Mouse (Mus musculus): ENCODE results near the gene F2rl2. TPM values are rescaled to one million over a fixed set of nuclear protein-coding genes. Genes with fewer than 3 reads are reported as not detected.

F2rl2 gene
- polyA plus RNA-seq, 1 experiment from 2014 or later: 1.7 TPM

DNA sequence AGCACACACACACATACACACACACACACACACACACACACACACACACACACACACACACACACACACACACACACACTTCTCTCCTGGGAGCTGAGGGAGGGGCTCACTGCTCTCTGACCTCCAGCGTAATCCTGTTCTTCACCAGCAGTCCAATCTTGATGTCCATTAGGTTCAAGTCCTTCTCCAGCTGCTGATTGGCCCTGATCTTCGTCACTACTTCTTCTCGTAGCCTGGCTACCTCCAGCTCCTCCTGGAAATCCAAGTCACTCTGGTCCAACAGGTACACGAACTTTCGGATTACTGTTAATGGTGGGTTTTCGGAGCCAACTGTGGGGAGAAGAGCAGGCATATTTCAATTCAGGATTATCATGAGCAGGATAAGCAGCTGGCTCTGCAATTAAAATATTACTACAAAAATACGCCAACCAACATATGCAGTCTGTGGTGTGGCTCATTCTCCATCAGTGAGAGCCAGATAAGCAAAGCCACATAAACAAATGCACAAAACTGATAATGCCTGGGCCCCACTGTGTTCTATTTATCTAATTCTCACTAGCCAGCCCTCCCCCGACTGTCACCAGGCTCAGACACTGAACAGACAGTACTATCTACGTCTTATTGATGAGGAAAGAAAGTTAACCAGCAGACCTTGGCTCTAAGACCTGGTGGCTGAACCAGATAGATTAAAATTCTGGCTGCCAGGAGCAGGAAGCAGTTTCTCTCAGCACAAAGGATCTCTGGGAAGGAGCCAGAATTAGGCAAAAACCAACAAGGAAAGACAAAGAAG is 25.4 kb upstream of the F2rl2 start:
- H3K4me3 ChIP-seq: no peak overlapping the region
- ATAC-seq (ENCODE audit: low FRiP score, low read depth): no peak
- peaks cover 12% of the 10 kb centered on the region for H3K36me3 ChIP-seq
- no peak overlapping the region for H3K9ac ChIP-seq
- 90% methylated on average over 9 of the region's 9 CpGs for WGBS
- no peak overlapping the region for H3K4me2 ChIP-seq (replicated peaks)
- H3K4me1 ChIP-seq: no peaks in the 10 kb centered on the region
- H3K9me3 ChIP-seq: no peaks in the 10 kb centered on the region
- no peak overlapping the region for H3K27ac ChIP-seq
- no peaks in the 10 kb centered on the region for H3K27me3 ChIP-seq (replicated peaks)

GRCm38 (mm10) chr13:95672372-95672771 is 24.3 kb upstream of the F2rl2 start:
- Histone ChIP-seq H3K9me3 (no peaks in the 10 kb centered on the region), H3K4me2 (replicated peaks) (no peak overlapping the region), H3K27me3 (replicated peaks) (no peaks in the 10 kb centered on the region), H3K4me3 (no peak overlapping the region), H3K27ac (no peak overlapping the region), H3K4me1 (no peaks in the 10 kb centered on the region), H3K9ac (no peak overlapping the region), H3K36me3 (peaks cover 12% of the 10 kb centered on the region)
- 97% methylated on average over 7 of the region's 7 CpGs for WGBS
- ATAC-seq (ENCODE audit: low FRiP score, low read depth): no peak

- Histone ChIP-seq H3K4me3 (no peak overlapping the region), H3K36me3 (peaks cover 10% of the 10 kb centered on the region; the same call in 1 of the 2 replicates), H3K27me3 (replicated peaks) (no peaks in the 10 kb centered on the region), H3K4me2 (replicated peaks) (no peak overlapping the region), H3K4me1 (no peaks in the 10 kb centered on the region), H3K9me3 (no peaks in the 10 kb centered on the region), H3K27ac (no peak overlapping the region), H3K9ac (no peak overlapping the region)
- no peak for ATAC-seq (ENCODE audit: low FRiP score, low read depth)
- WGBS: 89% methylated on average over 5 of the region's 5 CpGs
Observed at GRCm38 (mm10) chr13:95679078-95679477, 17.6 kb upstream of the F2rl2 start.

- no peak overlapping the region for H3K9ac ChIP-seq
- no peak overlapping the region for H3K4me3 ChIP-seq
- H3K27me3 ChIP-seq (replicated peaks): no peaks in the 10 kb centered on the region
- no peaks in the 10 kb centered on the region for H3K9me3 ChIP-seq
- H3K4me2 ChIP-seq (replicated peaks): no peak overlapping the region
- H3K36me3 ChIP-seq: peaks cover 10% of the 10 kb centered on the region; the same call in 1 of the 2 replicates
- ATAC-seq (ENCODE audit: low FRiP score, low read depth): no peak
- WGBS: 90% methylated on average over 4 of the region's 4 CpGs
- no peaks in the 10 kb centered on the region for H3K4me1 ChIP-seq
- no peak overlapping the region for H3K27ac ChIP-seq
Observed at GRCm38 (mm10) chr13:95679491-95679941, 17.1 kb upstream of the F2rl2 start.

- peaks cover 10% of the 10 kb centered on the region; the same call in 1 of the 2 replicates for H3K36me3 ChIP-seq
- 93% methylated on average over 9 of the region's 9 CpGs for WGBS
Observed at GRCm38 (mm10) chr13:95684656-95685244, 11.9 kb upstream of the F2rl2 start.

DNA sequence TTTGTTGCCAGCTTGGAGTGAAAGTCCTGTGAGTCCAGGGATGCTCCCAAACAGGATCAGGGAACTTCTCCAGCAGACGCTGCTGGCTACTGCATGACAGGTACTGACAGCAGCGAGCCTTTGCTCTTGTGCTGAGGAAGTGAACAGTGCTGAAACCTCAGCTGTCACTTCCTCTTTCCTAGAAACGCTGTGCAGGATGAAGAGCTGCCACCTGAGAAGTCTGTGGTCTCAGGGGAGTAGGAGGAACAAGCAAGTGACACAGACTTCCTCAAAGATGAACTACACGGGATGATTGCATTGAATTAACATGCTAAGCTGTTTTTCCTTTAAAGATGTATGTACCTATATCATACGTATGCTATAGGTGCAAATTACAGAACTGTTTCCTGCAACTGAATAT is 10.9 kb upstream of the F2rl2 start:
- H3K36me3 ChIP-seq: peaks cover 10% of the 10 kb centered on the region; the same call in 1 of the 2 replicates
- ATAC-seq (ENCODE audit: low FRiP score, low read depth): no peak
- H3K9ac ChIP-seq: no peak overlapping the region
- H3K4me1 ChIP-seq: no peaks in the 10 kb centered on the region
- H3K27ac ChIP-seq: no peak overlapping the region
- no peaks in the 10 kb centered on the region for H3K9me3 ChIP-seq
- no peaks in the 10 kb centered on the region for H3K27me3 ChIP-seq (replicated peaks)
- 91% methylated on average over 5 of the region's 5 CpGs for WGBS
- no peak overlapping the region for H3K4me3 ChIP-seq
- no peak overlapping the region for H3K4me2 ChIP-seq (replicated peaks)

More at GRCm38 (mm10) chr13:95684656-95685244, 11.9 kb upstream of the F2rl2 start:
- Histone ChIP-seq H3K9ac (no peak overlapping the region), H3K4me1 (no peaks in the 10 kb centered on the region), H3K4me2 (replicated peaks) (no peak overlapping the region), H3K4me3 (no peak overlapping the region), H3K27ac (no peak overlapping the region), H3K9me3 (no peaks in the 10 kb centered on the region), H3K27me3 (replicated peaks) (no peaks in the 10 kb centered on the region)
- ATAC-seq (ENCODE audit: low FRiP score, low read depth): no peak

DNA sequence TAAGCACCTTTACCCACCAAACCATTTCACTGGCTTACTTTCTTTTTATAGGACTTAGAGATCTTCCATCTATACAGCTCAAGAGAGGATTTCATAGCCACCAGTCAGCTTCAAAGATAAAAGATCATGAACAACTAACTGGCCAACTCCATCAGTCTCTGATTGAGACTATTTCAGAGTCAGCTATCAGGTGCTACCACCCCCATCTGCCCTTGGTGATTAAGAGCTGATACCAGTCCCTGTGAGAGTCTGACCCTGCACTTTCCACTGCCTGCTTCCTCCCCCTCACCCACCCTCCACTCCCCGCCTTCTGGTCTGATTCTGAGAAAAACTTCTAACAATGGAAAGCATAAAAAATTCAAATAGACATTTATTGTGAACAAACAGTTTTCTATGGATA is 8.1 kb upstream of the F2rl2 start:
- Histone ChIP-seq H3K9ac (no peak overlapping the region), H3K4me3 (no peak overlapping the region), H3K36me3 (no peaks in the 10 kb centered on the region), H3K4me2 (replicated peaks) (no peak overlapping the region), H3K27ac (no peak overlapping the region), H3K27me3 (replicated peaks) (no peaks in the 10 kb centered on the region), H3K4me1 (no peaks in the 10 kb centered on the region), H3K9me3 (no peaks in the 10 kb centered on the region)
- 87% methylated on average over 1 of the region's 1 CpGs for WGBS
- ATAC-seq (ENCODE audit: low FRiP score, low read depth): no peak

GRCm38 (mm10) chr13:95692201-95692600 is 4.5 kb upstream of the F2rl2 start:
- WGBS: 83% methylated on average over 8 of the region's 8 CpGs
- no peaks in the 10 kb centered on the region for H3K27me3 ChIP-seq (replicated peaks)
- no peaks in the 10 kb centered on the region for H3K36me3 ChIP-seq
- H3K27ac ChIP-seq: no peak overlapping the region
- no peak for ATAC-seq (ENCODE audit: low FRiP score, low read depth)
- H3K9me3 ChIP-seq: no peaks in the 10 kb centered on the region
- no peak overlapping the region for H3K4me3 ChIP-seq
- H3K4me1 ChIP-seq: no peaks in the 10 kb centered on the region
- H3K4me2 ChIP-seq (replicated peaks): no peak overlapping the region
- H3K9ac ChIP-seq: no peak overlapping the region

- no peaks in the 10 kb centered on the region for H3K4me1 ChIP-seq
- no peaks in the 10 kb centered on the region for H3K9me3 ChIP-seq
- no peaks in the 10 kb centered on the region for H3K27me3 ChIP-seq (replicated peaks)
- H3K4me3 ChIP-seq: no peak overlapping the region
- H3K9ac ChIP-seq: no peak overlapping the region
- ATAC-seq (ENCODE audit: low FRiP score, low read depth): no peak
- no peaks in the 10 kb centered on the region for H3K36me3 ChIP-seq
- H3K27ac ChIP-seq: no peak overlapping the region
- 77% methylated on average over 9 of the region's 9 CpGs for WGBS
- no peak overlapping the region for H3K4me2 ChIP-seq (replicated peaks)
Observed at GRCm38 (mm10) chr13:95696120-95696653, 466 bp upstream of the F2rl2 start.

- Histone ChIP-seq H3K4me3 (no peak overlapping the region), H3K4me1 (no peaks in the 10 kb centered on the region), H3K27me3 (replicated peaks) (no peaks in the 10 kb centered on the region), H3K36me3 (no peaks in the 10 kb centered on the region), H3K9ac (no peak overlapping the region), H3K27ac (no peak overlapping the region), H3K4me2 (replicated peaks) (no peak overlapping the region), H3K9me3 (no peaks in the 10 kb centered on the region)
- 26% methylated on average over 6 of the region's 6 CpGs for WGBS
- ATAC-seq (ENCODE audit: low FRiP score, low read depth): no peak
Observed at GRCm38 (mm10) chr13:95697874-95698273, 1.2 kb downstream of the F2rl2 start.

DNA sequence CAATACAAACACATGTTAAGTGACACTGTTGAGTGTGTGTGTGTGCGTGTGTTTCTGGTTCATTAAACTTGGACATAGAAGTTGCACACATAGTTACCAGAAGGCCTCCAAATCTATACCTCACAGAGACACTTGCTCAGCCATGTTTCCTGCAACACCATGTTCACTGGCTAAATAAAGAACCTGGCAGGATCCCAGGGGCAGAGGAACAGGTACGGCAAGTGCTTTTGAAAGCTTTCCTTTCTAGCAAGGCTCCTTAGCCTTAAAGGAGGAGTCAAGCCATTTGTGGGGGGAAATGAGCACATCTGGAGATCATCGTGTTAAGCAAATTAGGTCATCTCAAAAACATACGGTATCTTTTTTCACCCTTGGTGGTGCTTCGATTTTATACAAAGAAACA is 6.7 kb downstream of the F2rl2 start:
- no peaks in the 10 kb centered on the region for H3K9me3 ChIP-seq
- H3K9ac ChIP-seq: no peak overlapping the region
- H3K4me3 ChIP-seq: no peak overlapping the region
- ATAC-seq (ENCODE audit: low FRiP score, low read depth): no peak
- no peak overlapping the region for H3K27ac ChIP-seq
- no peaks in the 10 kb centered on the region for H3K36me3 ChIP-seq
- H3K27me3 ChIP-seq (replicated peaks): no peaks in the 10 kb centered on the region
- no peak overlapping the region for H3K4me2 ChIP-seq (replicated peaks)
- no peaks in the 10 kb centered on the region for H3K4me1 ChIP-seq
- 85% methylated on average over 5 of the region's 5 CpGs for WGBS

DNA sequence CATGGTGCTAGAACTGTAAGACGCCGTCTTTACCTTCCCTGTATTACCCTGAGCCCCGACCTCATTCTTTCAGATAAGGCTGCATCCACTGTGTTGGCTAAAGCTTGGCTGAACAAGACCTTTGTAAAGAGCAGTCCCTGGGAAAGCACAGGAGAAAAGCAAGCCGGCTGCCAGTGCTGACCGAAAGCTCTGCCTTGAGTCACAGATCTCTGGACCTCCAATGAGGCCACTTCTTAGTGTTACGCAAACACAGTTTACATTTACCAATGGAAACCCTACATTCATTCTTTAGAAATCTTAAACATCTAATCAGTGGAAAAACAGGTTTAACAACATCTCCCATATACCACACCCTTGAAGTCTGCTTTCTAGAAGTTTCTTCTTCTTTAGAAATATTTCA is 8.9 kb downstream of the F2rl2 start:
- 94% methylated on average over 6 of the region's 6 CpGs for WGBS
- no peak for ATAC-seq (ENCODE audit: low FRiP score, low read depth)
- Histone ChIP-seq H3K9me3 (no peaks in the 10 kb centered on the region), H3K27ac (no peak overlapping the region), H3K36me3 (no peaks in the 10 kb centered on the region), H3K4me3 (no peak overlapping the region), H3K9ac (no peak overlapping the region), H3K4me2 (replicated peaks) (no peak overlapping the region), H3K4me1 (no peaks in the 10 kb centered on the region), H3K27me3 (replicated peaks) (no peaks in the 10 kb centered on the region)
